Mouse (Mus musculus): ENCODE data around the gene Dppa2. TPM values are rescaled to one million over a fixed set of nuclear protein-coding genes. Genes with fewer than 3 reads are reported as not detected.

The Dppa2 gene
- polyA plus RNA-seq (2014; fragmentation: Illumina TruSeq; extraction: RNeasy Lipid Tissue Mini Kit (QIAGEN cat#74804); ENCODE audit: low read depth, low replicate concordance), result not detected

DNA sequence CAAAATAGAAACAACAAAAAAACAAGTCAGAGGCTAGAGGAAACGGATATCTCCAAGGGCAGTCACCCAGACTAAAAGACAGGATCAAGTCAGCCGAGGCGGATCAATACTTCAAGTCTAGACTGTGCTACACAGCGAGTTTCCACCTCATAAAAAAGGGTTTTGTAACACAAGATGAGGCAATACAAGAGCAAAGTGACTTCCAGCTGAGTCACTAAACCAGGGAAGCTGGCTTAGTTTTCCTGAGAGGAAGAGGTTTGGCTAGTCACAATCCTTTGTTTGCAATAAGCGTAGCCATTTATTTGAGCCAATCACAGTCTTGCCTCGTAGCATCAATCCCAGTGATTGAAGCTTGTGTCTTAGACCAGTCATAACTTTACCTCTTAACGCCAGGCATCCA lies at the start of gene Dppa2:
Dppa2 (plus strand) TSS at position 400 of the 400 bp plus-strand sequence.

DNA sequence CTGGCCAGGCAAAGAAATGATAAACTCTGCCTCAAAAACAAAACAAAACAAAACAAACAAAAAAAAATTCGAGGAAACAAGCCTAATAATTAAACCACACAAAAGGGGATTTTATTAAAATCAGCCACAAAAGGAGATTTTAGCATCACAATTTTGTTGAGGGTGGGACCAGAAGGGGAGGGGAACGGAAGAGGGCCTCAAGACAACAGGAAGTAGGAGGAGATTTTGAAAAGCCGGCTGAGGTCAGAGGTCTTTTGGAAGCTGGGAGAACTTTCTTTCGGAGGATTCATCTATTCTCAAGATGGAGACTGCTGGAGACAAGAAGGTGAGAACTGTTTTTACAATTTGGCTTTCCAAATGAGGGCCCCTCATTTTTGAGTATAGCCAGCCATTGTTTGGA lies 20.2 kb upstream of the Dppa2 start, which contains the start of gene Dppa4:
Dppa4 (plus strand) TSS at position 217 of the 400 bp plus-strand sequence.

Other genes starting within 250 kb of the Dppa2 start
- not detected for gene Dppa4, start 20.2 kb upstream of the Dppa2 start, polyA plus RNA-seq (2014; fragmentation: Illumina TruSeq; extraction: RNeasy Lipid Tissue Mini Kit (QIAGEN cat#74804); ENCODE audit: low read depth, low replicate concordance)
- not detected for gene Gm5485, start 108.5 kb downstream of the Dppa2 start, polyA plus RNA-seq (2014; fragmentation: Illumina TruSeq; extraction: RNeasy Lipid Tissue Mini Kit (QIAGEN cat#74804); ENCODE audit: low read depth, low replicate concordance)
- gene Morc1, start 127.3 kb downstream of the Dppa2 start, polyA plus RNA-seq (2014; fragmentation: Illumina TruSeq; extraction: RNeasy Lipid Tissue Mini Kit (QIAGEN cat#74804); ENCODE audit: low read depth, low replicate concordance), result not detected

Data from kidney, adult 10 weeks (tissue).